Mouse (Mus musculus) stomach, postnatal 0 days (tissue): ENCODE results near the gene Zfp12. TPM values are rescaled to one million over a fixed set of nuclear protein-coding genes. Genes with fewer than 3 reads are reported as not detected.

ENCODE experiments used
- ATAC-seq: fragments of 200-750 bp; cut with Nextera tagmentation; 2 replicates; pipeline ENCODE4 v1.8.0; 2017; ENCODE audit not compliant: low FRiP score, low TSS enrichment
- DNase-seq: peaks from one replicate; pipeline ENCODE4 v3.0.0-alpha.2; 2016; ENCODE audit warnings: low spot score
- H3K27ac ChIP-seq: fragments of 300-500 bp; sonication (generic); replicated peaks from 2 replicates; pipeline ENCODE4 v1.5.1; 2014; ENCODE audit warnings: mild to moderate bottlenecking, control low read depth
- H3K27me3 ChIP-seq: fragments of 300-500 bp; sonication (generic); 2 replicates; pipeline ENCODE4 v1.6.1; 2014; ENCODE audit warnings: low read length; ENCODE audit not compliant: control insufficient read depth, insufficient read depth
- H3K36me3 ChIP-seq: fragments of 300-500 bp; sonication (generic); 2 replicates; pipeline ENCODE4 v1.6.1; 2014; ENCODE audit warnings: low read length, mixed read lengths; ENCODE audit not compliant: control insufficient read depth, insufficient read depth
- H3K4me1 ChIP-seq: fragments of 300-500 bp; sonication (generic); replicated peaks from 2 replicates; pipeline ENCODE4 v1.6.1; 2014; ENCODE audit warnings: antibody characterized with exemption; ENCODE audit not compliant: control insufficient read depth, insufficient read depth
- H3K4me2 ChIP-seq: fragments of 300-500 bp; sonication (generic); replicated peaks from 2 replicates; pipeline ENCODE4 v1.6.1; 2014; ENCODE audit warnings: low read depth, mild to moderate bottlenecking, control low read depth, moderate library complexity
- H3K4me3 ChIP-seq: fragments of 300-500 bp; sonication (generic); 2 replicates; pipeline ENCODE4 v1.5.1; 2014; ENCODE audit warnings: low read depth, low read length, control low read depth
- H3K9ac ChIP-seq: fragments of 300-500 bp; sonication (generic); 2 replicates; pipeline ENCODE4 v1.6.1; 2014; ENCODE audit warnings: mild to moderate bottlenecking, low read length, control low read depth, mixed read lengths
- H3K9me3 ChIP-seq: fragments of 300-500 bp; sonication (generic); 2 replicates; pipeline ENCODE4 v1.6.1; 2016; ENCODE audit warnings: low read length; ENCODE audit not compliant: control insufficient read depth
- CTCF ChIP-seq: IDR thresholded peaks from 2 replicates; pipeline ENCODE4 v1.5.1; 2016; ENCODE audit warnings: antibody characterized with exemption, low read depth, mild to moderate bottlenecking, moderate library complexity
- EP300 ChIP-seq: optimal IDR thresholded peaks from 2 replicates; pipeline ENCODE3; 2016; ENCODE audit warnings: antibody characterized with exemption
- WGBS: fragments of 180-500 bp; shearing (Covaris S2); extraction: QIAGEN DNeasy Blood & Tissue Kit; methylation state at CpG from one replicate; pipeline ENCODE4 v1.1.7; 2014; 5-methylcytosine and 5-hydroxymethylcytosine counted together
- polyA plus RNA-seq: library from polyadenylated mRNA; unstranded; fragments of >200 nt; fragmentation: Nextera tagmentation; extraction: Ambion mirVana; gene quantifications from 2 replicates; pipeline ENCODE4 v1.2.1, GENCODE M21; 2015

Zfp12 gene
- polyA plus RNA-seq, 1 experiment from 2014 or later, result 4.5 TPM

- 72% methylated on average over 9 of the region's 9 CpGs for WGBS
- Histone ChIP-seq H3K9me3 (no peaks in the 10 kb centered on the region), H3K27ac (no peak overlapping the region), H3K9ac (no peak overlapping the region), H3K4me1 (0 out of 2 replicates have a peak, but pooled peaks cover 5% of the 10 kb centered on the region), H3K27me3 (peaks cover 12% of the 10 kb centered on the region; the same call in 1 of the 2 replicates), H3K36me3 (no peaks in the 10 kb centered on the region), H3K4me2 (no peak overlapping the region), H3K4me3 (no peak overlapping the region)
- DNase-seq (no peak), ATAC-seq (no peak)
- TF ChIP-seq CTCF, result no peak
Measured at GRCm38 (mm10) chr5:143289299-143289698, 54.3 kb downstream of the Zfp12 start.

GRCm38 (mm10) chr5:143292879-143293278 lies 57.9 kb downstream of the Zfp12 start:
- H3K9ac ChIP-seq, result peak overlapping the region; percentile 59
- H3K27me3 ChIP-seq, result peaks cover 12% of the 10 kb centered on the region; the same call in 1 of the 2 replicates
- no peak for ATAC-seq

GRCm38 (mm10) chr5:143293404-143293803 lies 58.4 kb downstream of the Zfp12 start, which contains the start of gene Zfp853:
Zfp853 (minus strand) TSS chr5:143293623.
- Histone ChIP-seq H3K9ac (peak within 1 kb of the TSS; percentile 59), H3K4me1 (0 out of 2 replicates have a peak, but pooled peaks cover 5% of the 10 kb centered on the region), H3K4me2 (peak within 1 kb of the TSS; percentile 75), H3K27me3 (peaks cover 12% of the 10 kb centered on the region; the same call in 1 of the 2 replicates), H3K4me3 (peak within 1 kb of the TSS; percentile 47), H3K36me3 (no peaks in the 10 kb centered on the region), H3K9me3 (no peaks in the 10 kb centered on the region), H3K27ac (no peak within 1 kb of the TSS)
- 2% methylated on average over 26 of the region's 38 CpGs for WGBS
- 0 out of 2 replicates have a peak, but pooled peaks have one; percentile 16 for ATAC-seq
- TF ChIP-seq EP300 (no peak), CTCF (no peak)
- DNase-seq, result no peak

More at GRCm38 (mm10) chr5:143292879-143293278, 57.9 kb downstream of the Zfp12 start:
- no peak overlapping the region for H3K27ac ChIP-seq
- peak overlapping the region; percentile 75 for H3K4me2 ChIP-seq
- WGBS, result 4% methylated on average over 13 of the region's 19 CpGs
- H3K4me3 ChIP-seq, result peak overlapping the region; percentile 47
- DNase-seq, result no peak
- no peaks in the 10 kb centered on the region for H3K36me3 ChIP-seq
- no peaks in the 10 kb centered on the region for H3K9me3 ChIP-seq
- TF ChIP-seq CTCF, result no peak
- no peak for TF ChIP-seq EP300
- H3K4me1 ChIP-seq, result 0 out of 2 replicates have a peak, but pooled peaks cover 5% of the 10 kb centered on the region

- H3K9ac ChIP-seq, result no peak overlapping the region
- H3K4me2 ChIP-seq, result no peak overlapping the region
- no peak for TF ChIP-seq EP300
- TF ChIP-seq CTCF, result peak; percentile 52
- peaks cover under 1% of the 10 kb centered on the region; the same call in 1 of the 2 replicates for H3K36me3 ChIP-seq
- no peak overlapping the region for H3K4me3 ChIP-seq
- H3K27me3 ChIP-seq, result peaks cover 5% of the 10 kb centered on the region; the same call in 1 of the 2 replicates
- ATAC-seq (no peak), DNase-seq (no peak)
- WGBS, result 85% methylated on average over 3 of the region's 3 CpGs
- H3K9me3 ChIP-seq, result no peaks in the 10 kb centered on the region
- H3K4me1 ChIP-seq, result 0 out of 2 replicates have a peak, but pooled peaks cover 5% of the 10 kb centered on the region
- H3K27ac ChIP-seq, result no peak overlapping the region
Measured at GRCm38 (mm10) chr5:143294862-143295261, 59.9 kb downstream of the Zfp12 start.

- no peak overlapping the region for H3K27ac ChIP-seq
- DNase-seq, result no peak
- 0 out of 2 replicates have a peak, but pooled peaks cover 5% of the 10 kb centered on the region for H3K4me1 ChIP-seq
- peaks cover 5% of the 10 kb centered on the region; the same call in 1 of the 2 replicates for H3K27me3 ChIP-seq
- 58% methylated on average over 2 of the region's 2 CpGs for WGBS
- no peak overlapping the region for H3K9ac ChIP-seq
- H3K4me3 ChIP-seq, result no peak overlapping the region
- ATAC-seq, result no peak
- H3K4me2 ChIP-seq, result no peak overlapping the region
- H3K9me3 ChIP-seq, result no peaks in the 10 kb centered on the region
- TF ChIP-seq EP300 (no peak), CTCF (no peak)
- H3K36me3 ChIP-seq, result peaks cover 5% of the 10 kb centered on the region; the same call in 1 of the 2 replicates
Measured at GRCm38 (mm10) chr5:143295330-143295729, 60.4 kb downstream of the Zfp12 start.

DNA sequence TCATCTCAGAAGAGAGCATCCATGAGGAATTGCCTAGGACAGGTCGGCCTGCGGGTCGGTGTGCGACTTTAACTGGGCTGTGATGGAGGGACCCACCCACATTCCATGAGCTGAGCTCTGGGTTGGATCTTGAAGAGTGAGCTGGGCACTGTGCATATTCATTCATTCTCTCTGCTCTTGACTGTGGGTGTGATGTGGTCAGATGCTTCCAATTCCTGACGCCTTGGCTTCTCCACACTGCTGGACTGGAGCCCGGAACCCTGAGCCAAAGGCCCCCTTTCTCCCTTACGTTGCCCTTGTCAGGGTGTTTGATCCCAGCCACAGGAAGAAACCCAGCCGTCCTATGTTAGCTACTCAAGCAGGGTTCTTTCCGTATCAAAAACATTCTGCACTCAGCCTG lies 63.0 kb downstream of the Zfp12 start:
- Histone ChIP-seq H3K36me3 (peaks cover 11% of the 10 kb centered on the region), H3K4me1 (0 out of 2 replicates have a peak, but pooled peaks cover 5% of the 10 kb centered on the region), H3K4me3 (no peak overlapping the region), H3K27me3 (peaks cover 3% of the 10 kb centered on the region; the same call in 1 of the 2 replicates), H3K9ac (no peak overlapping the region), H3K9me3 (no peaks in the 10 kb centered on the region), H3K27ac (no peak overlapping the region), H3K4me2 (no peak overlapping the region)
- DNase-seq, result no peak
- ATAC-seq, result no peak
- WGBS, result 78% methylated on average over 9 of the region's 9 CpGs
- TF ChIP-seq EP300 (no peak), CTCF (no peak)
